Mouse (Mus musculus) bone marrow, adult 2 months (tissue): ENCODE results near the gene Ewsr1. TPM values are rescaled to one million over a fixed set of nuclear protein-coding genes. Genes with fewer than 3 reads are reported as not detected.
"Not testable (repeated sequence)": the region's sequence is repeated elsewhere in the genome, so short reads cannot be mapped to it uniquely, and the experiment has no call there.

ENCODE experiments used
- H3K27ac ChIP-seq: fragments of 200-500 bp; 2 replicates; pipeline ENCODE4 v1.5.1; 2012; ENCODE audit warnings: low read depth, mild to moderate bottlenecking, control low read depth, inconsistent platforms, low read length; ENCODE audit not compliant: control insufficient read depth, poor library complexity, insufficient read depth
- H3K4me1 ChIP-seq: fragments of 200-500 bp; 2 replicates; pipeline ENCODE4 v1.6.1; 2011; ENCODE audit warnings: low read length; ENCODE audit not compliant: control insufficient read depth, insufficient read depth
- H3K4me3 ChIP-seq: fragments of 200-500 bp; replicated peaks from 2 replicates; pipeline ENCODE3; 2011; ENCODE audit warnings: mild to moderate bottlenecking, low read depth, low read length, control low read depth; ENCODE audit not compliant: control insufficient read depth
- CTCF ChIP-seq: fragments of 200-500 bp; IDR thresholded peaks from 2 replicates; pipeline ENCODE4 v1.5.1; 2011; ENCODE audit warnings: low read length, control low read depth; ENCODE audit not compliant: control insufficient read depth, insufficient read depth
- POLR2A ChIP-seq: fragments of 200-500 bp; IDR thresholded peaks from 2 replicates; pipeline ENCODE4 v1.6.1; 2011; ENCODE audit warnings: low read depth, mild to moderate bottlenecking, control low read depth, low read length, borderline replicate concordance; ENCODE audit not compliant: control insufficient read depth
- WGBS: fragments of 180-500 bp; shearing (Covaris S2); methylation state at CpG from one replicate; pipeline ENCODE4 v1.1.7; 2018; 5-methylcytosine and 5-hydroxymethylcytosine counted together
- polyA plus RNA-seq: library from polyadenylated mRNA; stranded (reverse); fragments of >200 nt; gene quantifications from 2 replicates; pipeline ENCODE4 v1.2.4, GENCODE M21; 2011; ENCODE audit warnings: low replicate concordance; ENCODE audit not compliant: missing spikeins, insufficient read depth, insufficient read length

Gene Ewsr1
- polyA plus RNA-seq, 1 experiment: 464 TPM

- no peak overlapping the region for H3K4me3 ChIP-seq
Measured at GRCm38 (mm10) chr11:5100801-5101200, 1.7 kb upstream of the Ewsr1 start.

DNA sequence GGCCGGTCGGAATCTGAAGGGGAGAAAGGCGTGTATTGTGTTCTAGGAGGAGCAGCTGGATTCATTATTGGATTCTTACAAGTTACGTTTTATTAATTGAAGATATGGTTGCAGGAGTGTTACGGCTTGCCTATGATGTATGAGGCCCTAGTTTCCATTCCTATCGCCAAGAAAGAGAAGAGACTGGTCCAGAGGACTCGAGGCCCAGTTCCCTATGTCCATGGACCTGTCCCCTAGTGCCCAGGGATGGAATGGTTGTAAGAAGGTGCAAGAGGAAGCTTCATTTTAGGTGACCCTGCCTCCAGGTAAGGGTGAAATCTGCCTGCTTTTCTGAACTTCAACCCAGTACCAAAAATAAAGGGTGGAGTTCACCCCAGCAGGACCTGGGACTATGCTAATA is 1.2 kb upstream of the Ewsr1 start:
- Histone ChIP-seq H3K4me1 (no peaks in the 10 kb centered on the region; the same call in 1 of the 2 replicates), H3K4me3 (peak overlapping the region; percentile 88), H3K27ac (no peak overlapping the region)
- WGBS: 1% methylated on average over 7 of the region's 7 CpGs
- TF ChIP-seq CTCF (no peak), POLR2A (no peak)

More at GRCm38 (mm10) chr11:5100801-5101200, 1.7 kb upstream of the Ewsr1 start:
- 65% methylated on average over 5 of the region's 5 CpGs for WGBS
- Histone ChIP-seq H3K4me1 (no peaks in the 10 kb centered on the region; the same call in 1 of the 2 replicates), H3K27ac (no peak overlapping the region)
- TF ChIP-seq CTCF (no peak), POLR2A (no peak)

GRCm38 (mm10) chr11:5099576-5100183 is 614 bp upstream of the Ewsr1 start:
- no peaks in the 10 kb centered on the region; the same call in 1 of the 2 replicates for H3K4me1 ChIP-seq
- peak overlapping the region; percentile 88 for H3K4me3 ChIP-seq
- TF ChIP-seq POLR2A (peak; percentile 33; the same call in 1 of the 2 replicates), CTCF (no peak)
- H3K27ac ChIP-seq: peak overlapping the region; percentile 84
- WGBS: under 1% methylated on average over 31 of the region's 31 CpGs

DNA sequence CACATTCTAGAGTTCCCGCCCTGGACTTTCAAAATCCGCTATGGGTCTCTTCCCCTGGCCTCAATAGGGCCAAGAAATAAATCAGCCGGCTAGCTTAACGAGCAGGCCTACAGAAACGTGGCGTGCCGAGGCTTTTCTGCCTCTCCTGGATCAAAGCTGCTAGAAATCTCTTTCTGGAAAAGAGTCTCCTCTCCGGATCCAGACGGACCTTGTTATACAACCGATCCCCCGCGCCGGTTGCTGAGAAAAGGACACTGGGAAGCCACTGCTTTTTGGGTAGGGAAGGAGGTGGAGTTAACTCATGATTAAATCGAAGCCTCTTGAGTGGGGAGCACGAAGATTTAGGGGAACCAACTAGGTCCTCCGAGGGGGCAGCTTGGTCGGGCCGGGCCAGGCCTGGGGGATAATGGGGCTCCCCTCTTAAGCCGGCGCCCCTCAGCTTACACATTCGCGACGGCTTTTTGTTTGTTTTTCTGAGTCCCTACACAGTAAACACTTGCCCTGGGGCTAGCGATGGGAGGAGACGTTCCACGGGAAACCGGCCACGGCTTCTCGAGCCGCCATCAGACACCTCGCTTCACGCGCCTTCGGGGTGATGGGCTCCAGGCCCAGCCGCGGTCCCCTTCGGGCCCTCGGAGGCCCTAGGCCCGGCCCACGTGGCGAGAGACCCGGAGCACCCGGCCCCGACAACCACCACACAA is 881 bp downstream of the Ewsr1 start:
- H3K27ac ChIP-seq: peak overlapping the region; percentile 97
- under 1% methylated on average over 44 of the region's 44 CpGs for WGBS
- H3K4me3 ChIP-seq: peak overlapping the region; percentile 88
- TF ChIP-seq CTCF (no peak), POLR2A (no peak)
- no peaks in the 10 kb centered on the region; the same call in 1 of the 2 replicates for H3K4me1 ChIP-seq

DNA sequence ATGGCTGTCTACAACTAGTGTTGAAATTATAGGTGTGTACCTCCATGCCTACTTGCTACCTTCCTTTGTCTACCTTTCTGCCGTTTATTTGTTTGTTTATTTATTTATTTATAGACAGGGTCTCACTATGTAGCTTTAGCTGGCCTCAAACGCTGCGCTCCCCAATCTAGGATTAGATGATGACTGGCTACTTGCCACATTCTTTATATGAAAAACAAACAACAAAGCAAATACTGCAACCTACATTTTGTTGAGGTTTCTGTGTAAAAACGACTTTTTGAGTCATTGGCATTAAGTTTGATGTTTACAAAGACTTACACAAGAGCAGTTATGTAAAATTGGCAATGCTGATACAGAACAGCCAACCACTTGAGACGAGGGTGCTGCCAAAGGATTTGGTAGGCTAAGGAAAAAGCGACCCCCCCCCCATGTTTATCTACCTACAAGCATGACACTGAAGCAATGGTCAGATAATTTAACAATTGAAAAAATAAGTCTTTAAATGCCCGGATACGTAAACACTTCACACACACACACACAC is 2.5 kb downstream of the Ewsr1 start:
- 37% methylated on average over 8 of the region's 8 CpGs for WGBS
- Histone ChIP-seq H3K4me3 (no peak overlapping the region), H3K27ac (no peak overlapping the region), H3K4me1 (no peaks in the 10 kb centered on the region; the same call in 1 of the 2 replicates)
- TF ChIP-seq CTCF: no peak
- no peak for TF ChIP-seq POLR2A

GRCm38 (mm10) chr11:5095877-5096276 is 3.2 kb downstream of the Ewsr1 start:
- Histone ChIP-seq H3K27ac (no peak overlapping the region), H3K4me3 (no peak overlapping the region), H3K4me1 (no peaks in the 10 kb centered on the region; the same call in 1 of the 2 replicates)
- TF ChIP-seq CTCF (no peak), POLR2A (no peak)
- 62% methylated on average over 5 of the region's 5 CpGs for WGBS

GRCm38 (mm10) chr11:5091706-5092105 is 7.4 kb downstream of the Ewsr1 start:
- Histone ChIP-seq H3K4me3 (no peak overlapping the region), H3K4me1 (no peaks in the 10 kb centered on the region; the same call in 1 of the 2 replicates), H3K27ac (no peak overlapping the region)
- TF ChIP-seq CTCF (peak; percentile 27; the same call in 1 of the 2 replicates), POLR2A (no peak)
- WGBS: 47% methylated on average over 2 of the region's 2 CpGs

DNA sequence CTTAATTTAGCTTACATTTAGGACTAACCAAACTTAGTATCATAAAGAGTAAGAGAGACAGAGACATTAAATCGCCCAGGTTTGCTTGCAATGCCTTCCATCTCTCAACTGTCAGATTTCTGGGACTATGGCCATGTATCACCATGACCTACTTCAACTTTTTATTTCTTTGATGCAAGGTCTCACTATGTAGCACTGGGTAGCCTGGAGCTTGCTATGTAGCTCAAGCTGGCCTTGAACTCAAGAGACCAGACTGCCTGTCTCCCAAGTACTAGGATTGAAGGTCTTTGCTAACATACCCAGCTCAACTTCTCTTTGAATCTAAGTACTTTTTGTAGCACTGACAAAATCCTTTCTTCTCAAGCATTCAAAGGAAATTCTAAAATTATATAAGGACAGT is 9.9 kb downstream of the Ewsr1 start:
- Histone ChIP-seq H3K27ac (no peak overlapping the region), H3K4me1 (no peaks in the 10 kb centered on the region; the same call in 1 of the 2 replicates), H3K4me3 (no peak overlapping the region)
- TF ChIP-seq CTCF (no peak), POLR2A (no peak)
- 94% methylated on average over 1 of the region's 1 CpGs for WGBS

DNA sequence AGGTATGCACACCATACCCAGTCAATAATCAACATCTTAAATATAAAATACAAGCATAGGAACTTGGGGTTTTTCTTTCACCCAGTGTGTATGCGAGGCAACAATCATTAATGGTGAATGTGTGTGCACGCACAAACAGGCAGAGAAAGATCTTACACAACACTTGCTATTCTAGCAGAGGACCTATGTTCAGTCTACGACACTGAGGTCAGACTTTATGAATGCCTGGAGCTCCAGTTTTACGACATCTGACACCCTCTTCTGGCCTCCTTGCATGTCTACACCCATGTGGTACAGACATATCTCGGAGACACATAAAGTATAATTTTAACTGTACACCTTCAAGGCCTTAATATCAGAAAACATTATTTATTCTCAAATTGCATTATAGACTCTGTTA is 22.2 kb downstream of the Ewsr1 start:
- H3K4me3 ChIP-seq, H3K27ac ChIP-seq, H3K4me1 ChIP-seq: not testable (repeated sequence)
- 78% methylated on average over 4 of the region's 5 CpGs for WGBS
